Mouse (Mus musculus): Measurements from ENCODE around the gene Serpina1b. TPM values are rescaled to one million over a fixed set of nuclear protein-coding genes. Genes with fewer than 3 reads are reported as not detected.
"Not testable (repeated sequence)": the region's sequence is repeated elsewhere in the genome, so short reads cannot be mapped to it uniquely, and the experiment has no call there.

Serpina1b gene
- 2.7 and 4.0 TPM in 2 replicates for total RNA-seq (2014; rRNA removed; ENCODE audit: low replicate concordance)
- polyA plus RNA-seq (2015; fragmentation: Nextera tagmentation; extraction: Ambion mirVana): 0.11 and 0.23 TPM in 2 replicates

DNA sequence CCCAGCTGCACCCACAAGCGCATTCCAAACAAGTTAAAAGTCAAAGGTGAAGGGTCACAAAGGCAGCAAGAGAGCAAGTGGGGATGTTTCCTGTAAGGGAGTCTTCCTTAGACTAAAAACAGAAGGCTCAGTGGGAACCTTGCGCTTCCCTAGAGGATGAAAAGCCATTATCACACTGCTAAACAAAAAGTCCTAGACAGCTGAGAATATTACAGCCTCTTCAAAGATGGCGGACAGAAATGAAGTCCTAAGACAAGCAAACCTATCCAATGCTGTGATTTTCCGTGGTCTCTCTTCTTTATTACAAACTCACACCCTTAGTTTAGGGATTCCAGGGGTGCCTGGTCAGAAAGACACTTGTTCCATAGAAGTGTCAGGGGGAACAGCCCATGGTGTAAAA lies at the start of gene Serpina1b:
TSS of gene Serpina1b (minus strand) at position 101 of the 400 bp plus-strand sequence.
- WGBS: 64% methylated on average over 4 of the region's 4 CpGs

DNA sequence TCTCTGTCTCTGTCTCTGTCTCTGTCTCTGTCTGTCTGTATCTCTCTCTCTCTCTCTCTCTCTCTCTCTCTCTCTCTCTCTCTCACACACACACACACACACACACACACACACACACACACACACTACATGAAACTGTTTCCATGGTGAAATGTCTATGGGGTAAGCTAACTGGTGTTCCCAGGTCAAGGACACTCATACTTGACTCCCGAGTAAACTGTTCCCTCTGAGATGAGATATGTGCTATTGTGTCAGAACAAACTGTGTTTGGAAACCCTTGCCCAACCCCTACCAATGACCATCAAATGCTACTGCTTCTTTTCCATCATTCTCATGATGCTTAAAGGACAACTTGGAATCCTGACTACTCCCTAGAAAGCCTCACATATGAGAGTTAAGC lies 36.7 kb upstream of the Serpina1b start:
- 63% methylated on average over 1 of the region's 1 CpGs for WGBS
- H3K27me3 ChIP-seq (ENCODE audit: control insufficient read depth, insufficient read depth, low read length); H3K9ac ChIP-seq (replicated peaks; ENCODE audit: low read depth, low read length); H3K4me1 ChIP-seq (ENCODE audit: control insufficient read depth, insufficient read depth); H3K36me3 ChIP-seq (replicated peaks; ENCODE audit: control insufficient read depth, insufficient read depth, low read length); H3K4me3 ChIP-seq (ENCODE audit: low read depth, low read length); ATAC-seq (ENCODE audit: insufficient read depth, low read depth); H3K4me2 ChIP-seq (ENCODE audit: low read depth, low read length); DNase-seq (ENCODE audit: low spot score); H3K9me3 ChIP-seq (replicated peaks; ENCODE audit: control insufficient read depth, low read length); H3K27ac ChIP-seq (ENCODE audit: low read depth): not testable (repeated sequence)

More for the DNA sequence above, at the start of gene Serpina1b:
- not testable (repeated sequence) for ATAC-seq (ENCODE audit: insufficient read depth, low read depth); H3K36me3 ChIP-seq (replicated peaks; ENCODE audit: control insufficient read depth, insufficient read depth, low read length); H3K4me3 ChIP-seq (ENCODE audit: low read depth, low read length); H3K27me3 ChIP-seq (ENCODE audit: control insufficient read depth, insufficient read depth, low read length); DNase-seq (ENCODE audit: low spot score); H3K4me2 ChIP-seq (ENCODE audit: low read depth, low read length); H3K9me3 ChIP-seq (replicated peaks; ENCODE audit: control insufficient read depth, low read length); H3K4me1 ChIP-seq (ENCODE audit: control insufficient read depth, insufficient read depth); H3K27ac ChIP-seq (ENCODE audit: low read depth); H3K9ac ChIP-seq (replicated peaks; ENCODE audit: low read depth, low read length)

DNA sequence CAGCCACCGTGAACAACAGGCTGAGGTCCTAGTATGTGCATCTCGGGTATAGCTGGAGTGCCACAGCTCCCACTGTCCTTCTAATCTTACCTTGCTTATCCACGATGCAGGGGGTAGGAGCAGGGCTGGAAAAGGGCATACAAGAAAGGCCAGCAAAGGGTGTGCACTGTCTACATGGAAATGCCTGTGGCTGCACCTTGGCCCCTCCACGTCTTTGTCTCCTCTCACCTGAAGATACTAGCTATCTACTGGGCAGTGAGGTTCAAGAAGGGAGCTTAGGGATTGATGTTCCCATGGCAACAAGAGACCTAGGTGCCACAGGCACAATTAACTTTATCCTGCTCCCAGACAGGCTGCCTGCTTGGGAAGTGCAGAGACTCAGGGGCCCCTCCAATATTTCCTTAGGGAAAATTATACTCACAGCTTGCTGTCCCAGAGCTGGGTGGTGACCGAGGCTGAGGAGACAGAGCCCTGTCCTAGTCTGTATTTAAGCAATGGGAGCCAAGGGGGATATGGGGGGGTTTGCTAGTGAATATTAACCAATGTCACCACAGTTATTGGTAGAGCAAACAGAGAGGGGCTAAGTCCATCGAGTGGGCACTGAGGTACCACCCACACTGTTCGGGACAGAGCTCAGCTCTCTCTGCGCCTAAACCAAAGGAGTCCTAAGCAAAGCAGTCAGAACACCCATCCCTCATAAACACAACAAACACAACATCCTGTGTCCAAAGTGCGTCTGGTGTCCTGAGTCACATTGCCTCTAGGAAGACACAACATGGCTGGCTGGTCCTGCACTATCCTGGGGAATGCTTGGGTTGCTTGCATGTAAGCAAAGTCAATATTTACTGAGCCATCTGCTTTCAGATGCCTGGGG lies 33.2 kb upstream of the Serpina1b start, which contains the start of gene Serpina1a:
TSS of gene Serpina1a (minus strand) at position 462 of the 874 bp plus-strand sequence.
- H3K9ac ChIP-seq (replicated peaks; ENCODE audit: low read depth, low read length); H3K27me3 ChIP-seq (ENCODE audit: control insufficient read depth, insufficient read depth, low read length); H3K4me2 ChIP-seq (ENCODE audit: low read depth, low read length); DNase-seq (ENCODE audit: low spot score); ATAC-seq (ENCODE audit: insufficient read depth, low read depth); H3K36me3 ChIP-seq (replicated peaks; ENCODE audit: control insufficient read depth, insufficient read depth, low read length); H3K4me3 ChIP-seq (ENCODE audit: low read depth, low read length); H3K9me3 ChIP-seq (replicated peaks; ENCODE audit: control insufficient read depth, low read length); H3K27ac ChIP-seq (ENCODE audit: low read depth); H3K4me1 ChIP-seq (ENCODE audit: control insufficient read depth, insufficient read depth): not testable (repeated sequence)
- 69% methylated on average over 9 of the region's 9 CpGs for WGBS

DNA sequence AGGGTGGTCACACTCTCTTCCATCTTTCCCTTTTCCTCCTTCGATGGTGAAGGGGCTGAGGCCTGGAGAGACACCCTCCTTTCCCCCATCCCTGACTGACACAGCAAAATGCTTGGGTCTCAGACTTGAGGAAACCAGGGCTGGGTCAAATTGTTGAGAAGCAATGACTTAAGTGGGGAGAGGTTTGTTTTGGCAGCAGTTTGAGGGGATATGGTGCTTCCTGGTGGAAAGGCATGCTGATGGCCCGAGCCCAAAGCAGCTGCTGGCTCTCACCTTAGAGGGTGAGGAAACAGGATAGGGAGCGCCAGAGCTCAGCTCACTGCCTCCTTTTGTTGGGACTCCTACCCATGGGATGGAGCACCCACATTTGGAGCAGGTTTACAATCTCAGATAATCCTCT lies 30.8 kb upstream of the Serpina1b start:
- H3K9ac ChIP-seq (replicated peaks; ENCODE audit: low read depth, low read length): no peak overlapping the region
- no peaks in the 10 kb centered on the region for H3K36me3 ChIP-seq (replicated peaks; ENCODE audit: control insufficient read depth, insufficient read depth, low read length)
- H3K9me3 ChIP-seq (replicated peaks; ENCODE audit: control insufficient read depth, low read length): no peaks in the 10 kb centered on the region
- no peaks in the 10 kb centered on the region for H3K27me3 ChIP-seq (ENCODE audit: control insufficient read depth, insufficient read depth, low read length)
- no peaks in the 10 kb centered on the region for H3K4me1 ChIP-seq (ENCODE audit: control insufficient read depth, insufficient read depth)
- WGBS: 54% methylated on average over 3 of the region's 3 CpGs
- no peak overlapping the region for H3K4me3 ChIP-seq (ENCODE audit: low read depth, low read length)
- no peak for DNase-seq (ENCODE audit: low spot score)
- no peak for TF ChIP-seq EP300 (IDR thresholded peaks at IDR 0.05; ENCODE audit: low read depth)
- TF ChIP-seq CTCF (IDR thresholded peaks at IDR 0.05; ENCODE audit: low read depth): no peak
- H3K4me2 ChIP-seq (ENCODE audit: low read depth, low read length): no peak overlapping the region
- no peak for ATAC-seq (ENCODE audit: insufficient read depth, low read depth)
- no peak overlapping the region for H3K27ac ChIP-seq (ENCODE audit: low read depth)

DNA sequence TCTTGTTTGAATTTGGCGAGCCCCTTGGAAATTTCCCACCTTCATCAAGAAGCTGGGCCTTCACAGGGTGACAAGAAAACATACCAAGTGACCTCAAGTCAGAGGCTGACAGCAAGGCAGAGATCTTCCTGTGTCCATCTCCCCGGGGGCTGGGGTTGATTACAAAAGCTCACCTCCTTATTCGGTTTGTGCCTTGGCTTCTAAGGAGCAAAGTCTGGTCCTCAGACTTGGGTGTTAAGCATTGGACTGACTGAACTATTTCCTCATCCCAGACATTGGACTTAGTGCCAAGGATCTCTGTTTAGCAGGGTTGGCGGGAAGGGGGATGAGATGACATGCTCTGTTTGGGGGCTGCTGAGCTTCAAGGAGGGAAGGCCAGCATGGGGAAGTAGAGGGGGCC lies 30.4 kb upstream of the Serpina1b start:
- WGBS: 57% methylated on average over 3 of the region's 4 CpGs
- ATAC-seq (ENCODE audit: insufficient read depth, low read depth); H3K4me3 ChIP-seq (ENCODE audit: low read depth, low read length); H3K36me3 ChIP-seq (replicated peaks; ENCODE audit: control insufficient read depth, insufficient read depth, low read length); H3K27ac ChIP-seq (ENCODE audit: low read depth); H3K4me1 ChIP-seq (ENCODE audit: control insufficient read depth, insufficient read depth); H3K9ac ChIP-seq (replicated peaks; ENCODE audit: low read depth, low read length); DNase-seq (ENCODE audit: low spot score); H3K9me3 ChIP-seq (replicated peaks; ENCODE audit: control insufficient read depth, low read length); H3K4me2 ChIP-seq (ENCODE audit: low read depth, low read length); H3K27me3 ChIP-seq (ENCODE audit: control insufficient read depth, insufficient read depth, low read length): not testable (repeated sequence)

DNA sequence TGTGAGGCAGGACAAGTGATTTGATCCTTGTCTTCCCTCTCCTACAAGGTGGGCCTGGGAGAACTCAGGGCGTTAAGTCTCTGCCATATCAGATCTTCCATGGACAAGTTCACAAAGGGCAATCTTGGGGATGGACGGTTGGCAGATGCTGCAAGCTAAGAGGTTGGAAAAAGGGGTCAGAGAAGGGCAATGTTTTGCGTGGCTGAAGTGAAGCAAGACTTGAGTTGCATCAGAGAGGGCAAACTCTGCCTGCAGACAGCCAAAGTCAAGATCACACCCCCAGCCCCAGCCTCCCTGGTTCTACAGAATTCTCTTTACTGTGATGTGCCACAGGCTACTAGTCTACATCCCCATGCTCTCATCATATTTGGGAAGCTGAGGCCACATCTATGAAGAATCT lies 29.4 kb upstream of the Serpina1b start:
- not testable (repeated sequence) for H3K4me1 ChIP-seq (ENCODE audit: control insufficient read depth, insufficient read depth); H3K4me2 ChIP-seq (ENCODE audit: low read depth, low read length); DNase-seq (ENCODE audit: low spot score); H3K9ac ChIP-seq (replicated peaks; ENCODE audit: low read depth, low read length); H3K36me3 ChIP-seq (replicated peaks; ENCODE audit: control insufficient read depth, insufficient read depth, low read length); ATAC-seq (ENCODE audit: insufficient read depth, low read depth); H3K9me3 ChIP-seq (replicated peaks; ENCODE audit: control insufficient read depth, low read length); H3K27ac ChIP-seq (ENCODE audit: low read depth); H3K4me3 ChIP-seq (ENCODE audit: low read depth, low read length); H3K27me3 ChIP-seq (ENCODE audit: control insufficient read depth, insufficient read depth, low read length)
- 46% methylated on average over 2 of the region's 3 CpGs for WGBS

DNA sequence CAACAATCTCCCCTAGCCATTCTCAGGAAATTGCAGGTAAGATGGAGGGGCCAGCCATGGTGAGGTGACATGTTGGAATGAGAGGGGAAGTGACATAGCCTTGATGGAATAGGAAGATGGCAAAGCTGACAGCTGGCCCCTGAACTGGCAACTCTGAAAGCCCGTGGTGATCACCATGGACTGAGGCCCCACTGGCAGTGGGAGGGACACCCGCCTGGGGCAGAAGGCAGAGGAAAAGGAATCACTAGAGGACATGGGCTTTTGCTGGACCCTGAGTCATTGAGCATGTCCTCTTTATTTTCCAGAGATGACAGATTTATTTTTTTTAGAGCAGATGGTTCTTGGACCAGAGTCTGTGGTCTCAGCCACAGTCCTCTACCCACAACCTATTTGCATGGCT lies 22.9 kb upstream of the Serpina1b start:
- H3K4me2 ChIP-seq (ENCODE audit: low read depth, low read length); ATAC-seq (ENCODE audit: insufficient read depth, low read depth); H3K4me3 ChIP-seq (ENCODE audit: low read depth, low read length); H3K36me3 ChIP-seq (replicated peaks; ENCODE audit: control insufficient read depth, insufficient read depth, low read length); H3K4me1 ChIP-seq (ENCODE audit: control insufficient read depth, insufficient read depth); H3K9me3 ChIP-seq (replicated peaks; ENCODE audit: control insufficient read depth, low read length); H3K27me3 ChIP-seq (ENCODE audit: control insufficient read depth, insufficient read depth, low read length); DNase-seq (ENCODE audit: low spot score); H3K27ac ChIP-seq (ENCODE audit: low read depth); H3K9ac ChIP-seq (replicated peaks; ENCODE audit: low read depth, low read length): not testable (repeated sequence)
- WGBS: 57% methylated on average over 2 of the region's 2 CpGs

DNA sequence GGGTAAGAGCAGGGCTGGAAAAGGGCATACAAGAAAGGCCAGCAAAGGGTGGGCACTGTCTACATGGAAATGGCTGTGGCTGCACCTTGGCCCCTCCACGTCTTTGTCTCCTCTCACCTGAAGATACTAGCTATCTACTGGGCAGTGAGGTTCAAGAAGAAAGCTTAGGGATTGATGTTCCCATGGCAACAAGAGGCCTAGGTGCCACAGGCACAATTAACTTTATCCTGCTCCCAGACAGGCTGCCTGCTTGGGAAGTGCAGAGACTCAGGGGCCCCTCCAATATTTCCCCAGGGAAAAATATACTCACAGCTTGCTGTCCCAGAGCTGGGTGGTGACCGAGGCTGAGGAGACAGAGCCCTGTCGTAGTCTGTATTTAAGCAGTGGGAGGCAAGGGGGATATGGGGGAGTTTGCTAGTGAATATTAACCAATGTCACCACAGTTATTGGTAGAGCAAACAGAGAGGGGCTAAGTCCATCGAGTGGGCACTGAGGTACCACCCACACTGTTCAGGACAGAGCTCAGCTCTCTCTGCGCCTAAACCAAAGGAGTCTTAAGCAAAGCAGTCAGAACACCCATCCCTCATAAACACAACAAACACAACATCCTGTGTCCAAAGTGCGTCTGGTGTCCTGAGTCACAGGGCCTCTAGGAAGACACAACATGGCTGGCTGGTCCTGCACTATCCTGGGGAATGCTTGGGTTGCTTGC lies 2.4 kb downstream of the Serpina1b start:
- not testable (repeated sequence) for H3K27ac ChIP-seq (ENCODE audit: low read depth); H3K27me3 ChIP-seq (ENCODE audit: control insufficient read depth, insufficient read depth, low read length); H3K4me2 ChIP-seq (ENCODE audit: low read depth, low read length); H3K4me3 ChIP-seq (ENCODE audit: low read depth, low read length); H3K9ac ChIP-seq (replicated peaks; ENCODE audit: low read depth, low read length); DNase-seq (ENCODE audit: low spot score); ATAC-seq (ENCODE audit: insufficient read depth, low read depth); H3K9me3 ChIP-seq (replicated peaks; ENCODE audit: control insufficient read depth, low read length); H3K36me3 ChIP-seq (replicated peaks; ENCODE audit: control insufficient read depth, insufficient read depth, low read length); H3K4me1 ChIP-seq (ENCODE audit: control insufficient read depth, insufficient read depth)
- 67% methylated on average over 6 of the region's 6 CpGs for WGBS
